Mouse (Mus musculus) forebrain, embryonic 10.5 days (tissue): ENCODE data around the gene Smoc2. TPM values are rescaled to one million over a fixed set of nuclear protein-coding genes. Genes with fewer than 3 reads are reported as not detected.
A peak's percentile ranks its signal among the peaks of the same experiment; 100 is the strongest.

Source experiments
- DNase-seq: peaks from one replicate; pipeline ENCODE4 v3.0.0-alpha.2; 2017; ENCODE audit warnings: low spot score; ENCODE audit errors: extremely low spot score
- H3K27ac ChIP-seq: fragments of 300-500 bp; sonication (generic); 2 replicates; pipeline ENCODE4 v1.5.1; 2016; ENCODE audit warnings: mild to moderate bottlenecking
- H3K27me3 ChIP-seq: fragments of 300-500 bp; sonication (generic); 2 replicates; pipeline ENCODE4 v1.6.1; 2016; ENCODE audit warnings: mild to moderate bottlenecking; ENCODE audit not compliant: poor library complexity, severe bottlenecking
- H3K36me3 ChIP-seq: fragments of 300-500 bp; sonication (generic); replicated peaks from 2 replicates; pipeline ENCODE4 v1.6.1; 2016; ENCODE audit warnings: mild to moderate bottlenecking, moderate library complexity
- H3K4me1 ChIP-seq: fragments of 300-500 bp; sonication (generic); 2 replicates; pipeline ENCODE4 v1.6.1; 2016
- H3K4me3 ChIP-seq: fragments of 300-500 bp; sonication (generic); 2 replicates; pipeline ENCODE4 v1.5.1; 2016; ENCODE audit warnings: mild to moderate bottlenecking, moderate library complexity
- H3K9me3 ChIP-seq: fragments of 300-500 bp; sonication (generic); 2 replicates; pipeline ENCODE4 v1.6.1; 2016; ENCODE audit warnings: mild to moderate bottlenecking, moderate library complexity
- WGBS: fragments of 180-500 bp; shearing (Covaris S2); methylation state at CpG from one replicate; pipeline ENCODE4 v1.1.7; 2016; 5-methylcytosine and 5-hydroxymethylcytosine counted together
- polyA plus RNA-seq: library from polyadenylated mRNA; unstranded; fragments of >200 nt; fragmentation: Nextera tagmentation; extraction: Ambion mirVana; gene quantifications from 2 replicates; pipeline ENCODE4 v1.2.1, GENCODE M21; 2016

The Smoc2 gene
- 3.0 and 3.8 TPM in 2 replicates for polyA plus RNA-seq

DNA sequence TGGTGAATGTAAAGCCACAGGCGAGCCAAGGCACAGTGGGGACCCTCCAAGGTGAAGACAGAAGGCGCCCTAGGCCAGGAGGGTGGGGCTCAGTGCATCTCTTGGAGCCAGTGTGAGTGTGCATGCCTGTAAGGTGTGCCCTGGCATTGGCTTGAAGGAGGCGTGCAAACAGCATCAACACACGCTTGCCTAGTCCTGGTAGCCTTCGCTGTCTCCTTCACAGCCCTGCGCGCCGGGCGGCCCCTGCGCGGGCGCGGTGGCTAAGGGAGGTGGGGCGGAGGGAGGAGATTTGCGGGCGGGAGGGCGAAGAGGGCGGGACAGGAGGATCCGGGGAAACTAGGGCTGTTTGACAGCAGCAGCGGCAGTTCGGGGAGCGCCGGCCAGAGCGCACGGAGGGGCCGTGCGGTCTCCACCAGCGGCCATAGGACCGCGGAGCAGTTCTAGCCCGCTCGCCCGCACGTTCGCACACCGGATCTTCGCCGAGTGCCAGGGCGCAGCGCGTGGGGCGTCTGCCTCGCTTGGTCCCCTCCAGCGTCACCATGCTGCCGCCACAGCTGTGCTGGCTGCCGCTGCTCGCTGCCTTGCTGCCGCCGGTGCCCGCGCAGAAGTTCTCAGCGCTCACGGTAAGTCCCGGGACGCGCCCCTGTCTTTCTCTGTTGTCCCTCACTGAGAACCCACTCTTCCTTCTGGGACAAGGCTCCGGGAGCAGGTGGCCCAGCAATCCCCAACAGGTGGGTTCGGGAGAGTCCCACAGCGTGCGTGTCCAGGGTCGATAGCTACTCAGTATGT is at the start of gene Smoc2:
TSS of gene Smoc2 (plus strand) at position 330 of the 789 bp plus-strand sequence.
- under 1% methylated on average over 61 of the region's 61 CpGs for WGBS
- Histone ChIP-seq H3K4me3 (peak within 1 kb of the TSS; percentile 59), H3K36me3 (no peaks in the 10 kb centered on the region), H3K27me3 (peaks cover 89% of the 10 kb centered on the region), H3K9me3 (no peaks in the 10 kb centered on the region), H3K4me1 (peaks cover 24% of the 10 kb centered on the region), H3K27ac (no peak within 1 kb of the TSS)
- peak; percentile 44 for DNase-seq

- DNase-seq = no peak
- Histone ChIP-seq H3K4me1 (peaks cover 32% of the 10 kb centered on the region), H3K27me3 (peaks cover 15% of the 10 kb centered on the region), H3K27ac (no peak overlapping the region), H3K4me3 (no peak overlapping the region), H3K36me3 (no peaks in the 10 kb centered on the region), H3K9me3 (no peaks in the 10 kb centered on the region)
- 19% methylated on average over 13 of the region's 13 CpGs for WGBS
Measured at GRCm38 (mm10) chr17:14230698-14231430, 48.4 kb upstream of the Smoc2 start.

GRCm38 (mm10) chr17:14232629-14233028 is 46.7 kb upstream of the Smoc2 start:
- Histone ChIP-seq H3K4me3 (no peak overlapping the region), H3K9me3 (no peaks in the 10 kb centered on the region), H3K27ac (no peak overlapping the region), H3K4me1 (peaks cover 20% of the 10 kb centered on the region), H3K27me3 (peaks cover 15% of the 10 kb centered on the region), H3K36me3 (no peaks in the 10 kb centered on the region)
- peak; percentile 75 for DNase-seq
- 57% methylated on average over 3 of the region's 3 CpGs for WGBS

- DNase-seq = no peak
- WGBS = 54% methylated on average over 4 of the region's 4 CpGs
- Histone ChIP-seq H3K9me3 (no peaks in the 10 kb centered on the region), H3K4me1 (peaks cover 20% of the 10 kb centered on the region), H3K27ac (no peak overlapping the region), H3K27me3 (peaks cover 15% of the 10 kb centered on the region), H3K36me3 (no peaks in the 10 kb centered on the region), H3K4me3 (no peak overlapping the region)
Measured at GRCm38 (mm10) chr17:14233658-14234057, 45.6 kb upstream of the Smoc2 start.

DNA sequence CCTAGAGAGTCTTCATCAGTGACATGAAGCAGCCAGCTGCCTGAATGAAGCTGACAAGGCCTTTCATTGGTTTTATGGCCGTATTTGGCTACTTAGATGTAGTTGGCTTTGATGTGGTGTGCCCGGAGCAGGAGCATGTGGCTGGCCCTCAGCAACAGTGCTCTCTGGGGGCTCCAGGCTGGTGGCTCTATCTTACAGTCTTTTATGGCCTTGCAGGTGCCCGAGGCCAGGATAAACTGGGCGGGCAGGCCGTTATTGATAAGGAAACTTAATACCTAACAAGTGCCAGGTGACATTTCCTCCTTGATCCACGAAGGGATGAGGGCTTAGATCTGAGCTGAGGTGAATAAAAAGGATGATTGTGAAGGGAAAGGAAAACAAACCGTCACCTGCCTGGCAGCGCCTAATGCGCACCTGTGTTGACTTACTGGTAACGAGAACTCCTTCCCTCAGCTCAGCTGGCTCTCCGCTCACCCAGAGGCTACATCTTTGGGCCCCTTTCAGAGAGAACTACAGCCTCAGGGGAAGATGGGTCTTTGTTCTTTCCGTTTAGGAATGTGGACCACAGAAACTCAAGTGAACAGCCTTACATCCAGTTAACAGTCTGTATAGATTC is 44.4 kb upstream of the Smoc2 start:
- no peak for DNase-seq
- H3K9me3 ChIP-seq = no peaks in the 10 kb centered on the region
- WGBS = 73% methylated on average over 12 of the region's 12 CpGs

GRCm38 (mm10) chr17:14237134-14237533 is 42.2 kb upstream of the Smoc2 start:
- Histone ChIP-seq H3K27me3 (no peaks in the 10 kb centered on the region), H3K4me3 (no peak overlapping the region), H3K9me3 (no peaks in the 10 kb centered on the region), H3K36me3 (no peaks in the 10 kb centered on the region), H3K27ac (no peak overlapping the region), H3K4me1 (peaks cover 1% of the 10 kb centered on the region)
- WGBS = 87% methylated on average over 6 of the region's 6 CpGs
- no peak for DNase-seq

More for the DNA sequence above, 44.4 kb upstream of the Smoc2 start:
- H3K4me1 ChIP-seq = peaks cover 20% of the 10 kb centered on the region
- no peak overlapping the region for H3K4me3 ChIP-seq
- peaks cover 15% of the 10 kb centered on the region for H3K27me3 ChIP-seq
- H3K36me3 ChIP-seq = no peaks in the 10 kb centered on the region
- no peak overlapping the region for H3K27ac ChIP-seq

GRCm38 (mm10) chr17:14239960-14240359 is 39.3 kb upstream of the Smoc2 start:
- no peak overlapping the region for H3K27ac ChIP-seq
- H3K36me3 ChIP-seq = no peaks in the 10 kb centered on the region
- 88% methylated on average over 10 of the region's 10 CpGs for WGBS
- H3K4me3 ChIP-seq = no peak overlapping the region
- no peaks in the 10 kb centered on the region for H3K27me3 ChIP-seq
- DNase-seq = no peak
- no peaks in the 10 kb centered on the region for H3K9me3 ChIP-seq
- H3K4me1 ChIP-seq = no peaks in the 10 kb centered on the region

DNA sequence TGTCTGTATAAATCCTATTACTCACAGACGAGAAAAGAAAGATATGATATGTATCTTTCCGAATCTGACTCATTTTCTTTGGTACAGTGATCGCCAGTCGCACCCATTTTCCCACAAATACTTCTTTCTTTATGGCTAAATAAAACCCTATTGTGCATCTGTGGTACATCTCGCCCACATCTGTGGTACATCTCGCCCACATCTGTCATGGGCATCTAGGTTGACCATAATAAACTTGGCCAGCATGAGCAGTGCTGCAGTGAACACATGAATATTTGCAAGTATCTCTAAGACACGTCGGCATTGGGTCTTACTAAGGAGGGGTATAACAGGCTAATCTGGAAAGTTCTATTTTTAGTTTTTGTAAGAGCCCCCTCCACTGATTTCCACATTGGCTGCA is 36.7 kb upstream of the Smoc2 start:
- no peak overlapping the region for H3K27ac ChIP-seq
- no peak overlapping the region for H3K4me3 ChIP-seq
- WGBS = 91% methylated on average over 8 of the region's 8 CpGs
- H3K4me1 ChIP-seq = no peaks in the 10 kb centered on the region
- H3K9me3 ChIP-seq = no peaks in the 10 kb centered on the region
- DNase-seq = no peak
- no peaks in the 10 kb centered on the region for H3K27me3 ChIP-seq
- H3K36me3 ChIP-seq = no peaks in the 10 kb centered on the region

DNA sequence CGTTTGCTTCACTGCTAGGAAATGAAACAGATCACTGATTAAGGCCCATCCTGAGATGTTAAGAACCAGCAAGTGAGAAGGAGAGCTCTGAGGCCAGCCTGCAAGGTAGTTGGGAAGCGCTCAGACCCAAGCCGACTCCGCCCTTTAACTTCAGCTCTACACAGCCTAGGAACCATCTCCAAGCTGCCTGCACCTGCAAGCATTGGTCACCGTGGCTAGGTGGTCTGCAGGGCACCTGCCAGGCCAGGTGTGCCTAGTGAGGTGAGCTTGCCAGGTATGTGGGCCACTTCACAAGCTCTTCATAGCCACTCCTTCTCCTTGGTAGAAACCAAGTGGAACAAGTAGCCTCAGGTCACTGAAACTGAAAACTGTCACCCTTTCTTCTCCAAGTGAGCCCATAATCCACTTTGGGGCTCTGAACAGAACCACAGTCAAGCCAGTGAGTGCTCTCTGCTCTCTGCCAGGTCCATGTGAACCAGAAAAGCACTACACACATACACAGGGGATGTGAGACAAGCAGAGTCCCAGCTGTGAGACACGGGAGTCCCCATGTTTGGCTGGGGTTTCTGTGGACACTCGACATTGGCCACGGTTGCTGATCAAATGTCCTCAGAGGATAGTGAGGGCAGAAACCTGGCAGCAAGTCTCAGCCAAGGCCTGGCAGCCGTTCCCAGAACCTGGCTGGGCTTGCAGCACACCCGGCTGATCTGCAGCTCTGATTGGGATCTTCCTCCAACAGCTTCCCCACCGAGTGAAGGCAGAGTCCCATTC is 34.9 kb upstream of the Smoc2 start:
- no peak for DNase-seq
- H3K4me3 ChIP-seq = no peak overlapping the region
- no peak overlapping the region for H3K27ac ChIP-seq
- H3K27me3 ChIP-seq = no peaks in the 10 kb centered on the region
- WGBS = 74% methylated on average over 11 of the region's 11 CpGs
- no peaks in the 10 kb centered on the region for H3K4me1 ChIP-seq
- no peaks in the 10 kb centered on the region for H3K36me3 ChIP-seq
- H3K9me3 ChIP-seq = no peaks in the 10 kb centered on the region

- no peak overlapping the region for H3K4me3 ChIP-seq
- no peaks in the 10 kb centered on the region for H3K4me1 ChIP-seq
- 91% methylated on average over 2 of the region's 2 CpGs for WGBS
- no peaks in the 10 kb centered on the region for H3K27me3 ChIP-seq
- H3K36me3 ChIP-seq = no peaks in the 10 kb centered on the region
- DNase-seq = no peak
- no peak overlapping the region for H3K27ac ChIP-seq
- no peaks in the 10 kb centered on the region for H3K9me3 ChIP-seq
Measured at GRCm38 (mm10) chr17:14246266-14246665, 33.0 kb upstream of the Smoc2 start.

DNA sequence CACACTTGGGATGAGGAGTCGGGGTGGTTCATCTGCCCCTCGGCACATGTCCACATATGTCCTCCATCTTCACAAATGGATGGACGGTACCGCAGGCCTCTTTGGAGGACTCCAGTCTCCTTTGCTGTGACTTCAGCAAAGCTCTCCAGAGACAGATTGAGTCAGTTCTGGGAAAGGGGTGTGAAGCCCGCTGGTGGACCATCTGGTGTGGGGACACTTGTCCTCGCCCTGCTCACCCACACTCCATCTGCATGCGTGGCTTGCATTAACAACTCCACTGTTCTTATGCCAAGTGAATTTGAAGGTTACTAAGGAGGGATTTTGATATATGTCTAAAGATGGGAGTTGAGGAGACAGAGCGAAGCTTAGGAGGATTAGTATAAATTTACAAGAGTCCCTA is 31.4 kb upstream of the Smoc2 start:
- H3K36me3 ChIP-seq = no peaks in the 10 kb centered on the region
- no peak overlapping the region for H3K27ac ChIP-seq
- H3K4me1 ChIP-seq = no peaks in the 10 kb centered on the region
- H3K9me3 ChIP-seq = no peaks in the 10 kb centered on the region
- H3K4me3 ChIP-seq = no peak overlapping the region
- DNase-seq = no peak
- no peaks in the 10 kb centered on the region for H3K27me3 ChIP-seq
- 94% methylated on average over 8 of the region's 8 CpGs for WGBS

- H3K27me3 ChIP-seq = no peaks in the 10 kb centered on the region
- DNase-seq = no peak
- no peak overlapping the region for H3K27ac ChIP-seq
- WGBS = 81% methylated on average over 4 of the region's 4 CpGs
- no peaks in the 10 kb centered on the region for H3K36me3 ChIP-seq
- H3K4me1 ChIP-seq = no peaks in the 10 kb centered on the region
- no peak overlapping the region for H3K4me3 ChIP-seq
- H3K9me3 ChIP-seq = no peaks in the 10 kb centered on the region
Measured at GRCm38 (mm10) chr17:14249595-14249994, 29.7 kb upstream of the Smoc2 start.
